Mouse (Mus musculus) intestine, embryonic 14.5 days (tissue): ENCODE measurements around the gene Rassf1. TPM values are rescaled to one million over a fixed set of nuclear protein-coding genes. Genes with fewer than 3 reads are reported as not detected.
A peak's percentile ranks its signal among the peaks of the same experiment; 100 is the strongest.

Experiments used
- ATAC-seq: fragments of 200-750 bp; cut with Nextera tagmentation; replicated peaks from 2 replicates; pipeline ENCODE4 v1.8.0; 2017; ENCODE audit warnings: low read depth, moderate number of reproducible peaks, moderate TSS enrichment, moderate library complexity; ENCODE audit not compliant: low FRiP score, low TSS enrichment
- DNase-seq: peaks from one replicate; pipeline ENCODE4 v3.0.0-alpha.2; 2018; ENCODE audit warnings: low spot score
- H3K27ac ChIP-seq: fragments of 300-500 bp; sonication (generic); 2 replicates; pipeline ENCODE4 v1.5.1; 2014; ENCODE audit warnings: low read depth, mild to moderate bottlenecking, control low read depth
- H3K27me3 ChIP-seq: fragments of 300-500 bp; sonication (generic); replicated peaks from 2 replicates; pipeline ENCODE4 v1.6.1; 2014; ENCODE audit warnings: low read length, control low read depth; ENCODE audit not compliant: control insufficient read depth, insufficient read depth
- H3K36me3 ChIP-seq: fragments of 300-500 bp; sonication (generic); 2 replicates; pipeline ENCODE4 v1.6.1; 2014; ENCODE audit warnings: low read length, control low read depth; ENCODE audit not compliant: control insufficient read depth, insufficient read depth
- H3K4me1 ChIP-seq: fragments of 300-500 bp; sonication (generic); replicated peaks from 2 replicates; pipeline ENCODE4 v1.6.1; 2014; ENCODE audit warnings: low read length, control low read depth, mixed read lengths; ENCODE audit not compliant: control insufficient read depth, insufficient read depth
- H3K4me2 ChIP-seq: fragments of 300-500 bp; sonication (generic); 2 replicates; pipeline ENCODE4 v1.6.1; 2014; ENCODE audit warnings: low read length
- H3K4me3 ChIP-seq: fragments of 300-500 bp; sonication (generic); 2 replicates; pipeline ENCODE4 v1.5.1; 2014; ENCODE audit warnings: low read depth, low read length, control low read depth, mixed read lengths
- H3K9ac ChIP-seq: fragments of 300-500 bp; sonication (generic); 2 replicates; pipeline ENCODE4 v1.6.1; 2014; ENCODE audit warnings: mild to moderate bottlenecking, low read length
- H3K9me3 ChIP-seq: fragments of 300-500 bp; sonication (generic); 2 replicates; pipeline ENCODE4 v1.6.1; 2016; ENCODE audit warnings: low read length, control low read depth; ENCODE audit not compliant: control insufficient read depth
- WGBS: fragments of 180-500 bp; shearing (Covaris S2); extraction: QIAGEN DNeasy Blood & Tissue Kit; methylation state at CpG from one replicate; pipeline ENCODE4 v1.1.7; 2014; 5-methylcytosine and 5-hydroxymethylcytosine counted together
- polyA plus RNA-seq: library from polyadenylated mRNA; unstranded; fragments of >200 nt; fragmentation: Nextera tagmentation; extraction: Ambion mirVana; gene quantifications from 2 replicates; pipeline ENCODE4 v1.2.1, GENCODE M21; 2014

The Rassf1 gene
- polyA plus RNA-seq, 1 experiment from 2014 or later: 54.4 TPM

DNA sequence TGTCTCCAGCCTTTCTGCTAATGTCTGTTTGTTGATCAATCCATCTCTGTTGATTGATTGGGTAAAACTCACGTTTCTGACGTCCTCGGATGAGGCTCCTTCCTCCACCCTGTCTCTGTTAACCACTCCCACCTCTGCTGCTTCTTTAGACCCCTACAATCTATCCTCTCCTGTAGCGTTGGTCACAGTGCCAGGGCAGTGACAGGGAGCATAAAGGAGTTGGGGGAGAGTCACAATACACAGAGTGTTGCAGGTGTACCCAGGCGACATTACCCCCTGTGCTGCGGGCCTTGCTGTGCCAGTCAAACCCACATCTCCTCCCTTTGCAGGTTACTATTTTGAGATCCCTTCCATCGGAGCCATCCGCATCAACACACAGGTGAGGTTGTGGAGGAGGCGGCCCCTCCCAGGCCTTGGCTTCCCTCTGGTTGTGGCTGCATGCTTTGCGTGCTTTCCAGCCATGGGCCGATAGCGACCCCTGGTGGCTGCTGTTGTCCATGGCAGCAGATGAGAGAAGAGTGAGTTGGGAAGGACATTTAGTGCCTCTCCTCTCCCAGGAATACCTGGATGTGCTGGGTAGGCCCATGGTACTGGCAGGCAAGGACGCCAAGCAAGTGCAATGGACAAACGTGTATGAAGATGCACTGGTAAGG is 36.9 kb upstream of the Rassf1 start:
- peak; percentile 95 for DNase-seq
- H3K9ac ChIP-seq: no peak overlapping the region
- H3K4me1 ChIP-seq: no peaks in the 10 kb centered on the region
- no peak overlapping the region for H3K4me2 ChIP-seq
- H3K4me3 ChIP-seq: no peak overlapping the region
- ATAC-seq: peak; percentile 51; the same call in 1 of the 2 replicates
- H3K36me3 ChIP-seq: no peaks in the 10 kb centered on the region
- H3K27me3 ChIP-seq: no peaks in the 10 kb centered on the region
- H3K27ac ChIP-seq: no peak overlapping the region
- WGBS: 18% methylated on average over 14 of the region's 14 CpGs
- H3K9me3 ChIP-seq: no peaks in the 10 kb centered on the region

DNA sequence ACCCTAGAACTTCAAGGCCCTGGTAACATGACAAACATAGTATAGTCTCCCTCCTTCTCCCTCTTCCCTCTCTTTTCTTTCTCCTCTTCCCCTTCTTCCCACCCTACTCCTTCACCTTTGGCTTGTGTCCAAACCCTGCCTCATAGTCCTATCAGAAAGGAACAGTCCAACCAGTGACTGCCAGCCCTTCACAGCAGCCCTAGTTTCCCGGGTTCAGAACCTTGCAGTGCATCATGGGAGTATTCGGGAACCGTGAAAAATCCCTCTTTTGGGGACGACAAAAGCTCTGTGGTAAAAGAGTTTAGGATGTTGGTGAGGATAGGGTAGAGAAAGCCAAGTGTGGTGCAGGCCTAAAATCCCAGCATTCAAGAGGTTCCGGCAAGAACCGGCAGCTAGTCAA is 31.0 kb upstream of the Rassf1 start:
- Histone ChIP-seq H3K4me3 (no peak overlapping the region), H3K27ac (no peak overlapping the region), H3K4me1 (peaks cover 16% of the 10 kb centered on the region), H3K36me3 (no peaks in the 10 kb centered on the region), H3K9ac (no peak overlapping the region), H3K27me3 (0 out of 2 replicates have a peak, but pooled peaks cover 7% of the 10 kb centered on the region), H3K9me3 (no peaks in the 10 kb centered on the region), H3K4me2 (no peak overlapping the region)
- DNase-seq (no peak), ATAC-seq (no peak)
- 71% methylated on average over 6 of the region's 6 CpGs for WGBS

DNA sequence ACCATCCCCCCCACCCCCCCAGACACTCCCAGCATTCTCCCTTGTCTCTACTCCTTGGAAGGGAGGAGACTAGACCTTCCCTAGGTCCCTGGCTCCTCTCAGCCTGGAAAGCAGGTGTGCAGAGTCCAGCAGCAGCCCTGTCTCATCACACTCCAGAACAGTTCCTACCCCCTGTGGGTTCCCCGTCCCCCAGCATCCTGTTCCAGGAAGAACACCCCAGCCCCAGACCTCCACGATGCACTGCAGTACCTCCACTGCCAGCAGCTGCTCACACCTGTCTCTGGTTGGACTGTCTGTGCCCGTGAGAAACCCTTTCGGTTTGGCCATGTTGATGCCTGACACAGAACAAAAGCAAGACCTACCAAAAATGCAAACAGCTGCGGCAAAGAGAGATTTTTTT is 30.2 kb upstream of the Rassf1 start:
- H3K4me3 ChIP-seq: no peak overlapping the region
- ATAC-seq (no peak; the same call in 1 of the 2 replicates), DNase-seq (no peak)
- H3K9me3 ChIP-seq: no peaks in the 10 kb centered on the region
- 33% methylated on average over 5 of the region's 5 CpGs for WGBS
- no peak overlapping the region; the same call in 1 of the 2 replicates for H3K27ac ChIP-seq
- H3K36me3 ChIP-seq: no peaks in the 10 kb centered on the region
- peaks cover 16% of the 10 kb centered on the region for H3K4me1 ChIP-seq
- peaks cover 15% of the 10 kb centered on the region; the same call in 1 of the 2 replicates for H3K27me3 ChIP-seq
- H3K4me2 ChIP-seq: peak overlapping the region; percentile 45
- H3K9ac ChIP-seq: no peak overlapping the region

DNA sequence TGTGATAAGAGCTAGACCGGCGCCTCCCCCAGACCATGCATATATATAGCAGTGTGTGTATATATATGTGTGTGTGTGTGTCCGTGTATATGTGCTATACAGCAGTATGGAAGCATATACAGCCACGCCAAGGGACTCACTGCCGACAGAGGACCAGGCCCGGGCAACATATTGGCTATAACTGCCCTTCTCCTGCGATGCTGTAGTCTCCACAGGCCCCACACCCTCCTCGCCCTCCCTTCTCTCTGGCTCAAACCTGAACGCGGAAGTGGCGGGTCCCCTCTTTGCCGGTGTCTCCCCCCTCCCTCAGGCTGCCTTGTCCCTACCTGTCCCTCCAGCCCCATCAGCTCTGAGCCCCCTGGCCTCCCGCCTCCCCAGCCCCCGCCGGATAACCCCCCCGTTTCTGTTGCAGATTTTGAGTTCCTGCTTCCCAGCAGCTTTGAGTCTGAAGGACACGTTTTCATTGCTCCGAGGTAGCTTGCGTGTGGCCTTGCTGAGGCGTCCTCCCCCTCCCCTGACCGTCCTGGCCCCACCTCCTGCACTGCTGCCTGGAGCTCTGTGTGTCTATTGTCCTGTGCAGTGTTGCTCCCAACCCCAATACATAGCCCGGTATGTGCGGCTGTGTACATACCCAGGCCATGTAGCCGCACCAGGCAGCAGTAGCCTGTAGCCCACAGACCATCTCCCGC is 29.5 kb upstream of the Rassf1 start:
- peak overlapping the region; percentile 45 for H3K4me2 ChIP-seq
- peak overlapping the region; percentile 6; the same call in 1 of the 2 replicates for H3K4me3 ChIP-seq
- WGBS: 18% methylated on average over 25 of the region's 25 CpGs
- no peaks in the 10 kb centered on the region for H3K36me3 ChIP-seq
- peak overlapping the region; percentile 18; the same call in 1 of the 2 replicates for H3K9ac ChIP-seq
- H3K9me3 ChIP-seq: no peaks in the 10 kb centered on the region
- H3K27ac ChIP-seq: peak overlapping the region; percentile 17; the same call in 1 of the 2 replicates
- DNase-seq: peak; percentile 63
- H3K4me1 ChIP-seq: peaks cover 16% of the 10 kb centered on the region
- peak; percentile 56 for ATAC-seq
- H3K27me3 ChIP-seq: peaks cover 18% of the 10 kb centered on the region; the same call in 1 of the 2 replicates

DNA sequence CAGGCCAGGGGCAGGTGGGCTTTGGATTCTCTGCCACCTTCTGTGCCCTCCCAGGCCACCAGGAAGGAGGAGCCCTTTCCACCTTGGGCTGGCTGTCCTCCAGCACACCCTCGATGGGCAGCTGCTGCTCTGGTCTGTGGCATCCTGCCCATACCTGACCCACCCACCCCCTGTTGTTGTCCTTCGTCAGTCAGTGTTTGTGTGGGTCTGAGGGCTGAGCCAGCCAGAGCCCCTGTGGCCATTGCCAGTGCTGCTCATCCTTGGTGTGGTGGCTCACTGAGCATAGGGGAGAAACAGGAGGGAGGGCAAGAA is 29.0 kb upstream of the Rassf1 start:
- WGBS: 16% methylated on average over 2 of the region's 2 CpGs
- no peak overlapping the region for H3K4me3 ChIP-seq
- H3K9me3 ChIP-seq: no peaks in the 10 kb centered on the region
- peaks cover 20% of the 10 kb centered on the region for H3K4me1 ChIP-seq
- 0 out of 2 replicates have a peak overlapping the region, but pooled peaks have one; percentile 17 for H3K27ac ChIP-seq
- no peak for ATAC-seq
- peak overlapping the region; percentile 45 for H3K4me2 ChIP-seq
- no peaks in the 10 kb centered on the region for H3K36me3 ChIP-seq
- peaks cover 21% of the 10 kb centered on the region; the same call in 1 of the 2 replicates for H3K27me3 ChIP-seq
- DNase-seq: no peak
- H3K9ac ChIP-seq: 0 out of 2 replicates have a peak overlapping the region, but pooled peaks have one; percentile 18

DNA sequence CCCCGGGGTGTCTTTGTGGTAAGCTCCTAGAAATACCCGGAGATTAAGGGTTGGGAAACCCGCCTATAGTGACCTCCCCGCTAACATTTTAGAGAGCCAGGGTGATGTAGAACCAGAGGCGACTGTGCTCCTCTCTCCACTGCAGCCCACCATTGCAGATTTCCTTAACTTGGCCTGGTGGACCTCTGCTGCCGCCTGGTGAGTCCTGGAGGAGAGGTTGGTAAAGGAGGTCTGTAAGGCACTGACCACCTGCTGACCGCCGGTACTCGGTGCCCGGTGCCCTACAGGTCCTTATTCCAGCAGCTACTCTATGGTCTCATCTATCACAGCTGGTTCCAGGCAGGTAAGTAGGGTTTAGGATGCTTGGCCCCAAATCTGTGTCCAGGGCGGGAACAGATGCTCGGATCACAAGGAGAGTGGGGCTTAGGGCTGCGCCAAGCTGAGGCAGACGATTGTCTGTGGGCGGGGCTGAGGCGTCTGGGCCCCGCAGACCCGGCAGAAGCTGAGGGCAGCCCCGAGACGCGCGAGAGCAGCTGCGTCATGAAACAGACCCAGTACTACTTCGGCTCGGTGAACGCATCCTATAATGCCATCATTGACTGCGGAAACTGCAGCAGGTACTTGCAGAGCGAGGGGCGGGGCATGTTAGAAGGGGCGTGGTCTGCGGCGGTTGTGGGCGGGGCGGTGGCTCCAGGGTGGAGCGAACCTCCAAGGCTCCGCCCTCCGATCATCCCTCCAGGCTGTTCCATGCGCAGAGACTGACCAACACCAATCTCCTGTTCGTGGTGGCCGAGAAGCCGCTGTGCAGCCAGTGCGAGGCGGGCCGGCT is 24.9 kb upstream of the Rassf1 start:
- no peak overlapping the region for H3K27ac ChIP-seq
- H3K9ac ChIP-seq: peak overlapping the region; percentile 10; the same call in 1 of the 2 replicates
- peaks cover 13% of the 10 kb centered on the region for H3K4me1 ChIP-seq
- peaks cover 31% of the 10 kb centered on the region; the same call in 1 of the 2 replicates for H3K27me3 ChIP-seq
- H3K9me3 ChIP-seq: no peaks in the 10 kb centered on the region
- no peaks in the 10 kb centered on the region for H3K36me3 ChIP-seq
- peak overlapping the region; percentile 77 for H3K4me2 ChIP-seq
- 5% methylated on average over 44 of the region's 44 CpGs for WGBS
- peak; percentile 73 for ATAC-seq
- peak; percentile 98 for DNase-seq
- peak overlapping the region; percentile 32 for H3K4me3 ChIP-seq

DNA sequence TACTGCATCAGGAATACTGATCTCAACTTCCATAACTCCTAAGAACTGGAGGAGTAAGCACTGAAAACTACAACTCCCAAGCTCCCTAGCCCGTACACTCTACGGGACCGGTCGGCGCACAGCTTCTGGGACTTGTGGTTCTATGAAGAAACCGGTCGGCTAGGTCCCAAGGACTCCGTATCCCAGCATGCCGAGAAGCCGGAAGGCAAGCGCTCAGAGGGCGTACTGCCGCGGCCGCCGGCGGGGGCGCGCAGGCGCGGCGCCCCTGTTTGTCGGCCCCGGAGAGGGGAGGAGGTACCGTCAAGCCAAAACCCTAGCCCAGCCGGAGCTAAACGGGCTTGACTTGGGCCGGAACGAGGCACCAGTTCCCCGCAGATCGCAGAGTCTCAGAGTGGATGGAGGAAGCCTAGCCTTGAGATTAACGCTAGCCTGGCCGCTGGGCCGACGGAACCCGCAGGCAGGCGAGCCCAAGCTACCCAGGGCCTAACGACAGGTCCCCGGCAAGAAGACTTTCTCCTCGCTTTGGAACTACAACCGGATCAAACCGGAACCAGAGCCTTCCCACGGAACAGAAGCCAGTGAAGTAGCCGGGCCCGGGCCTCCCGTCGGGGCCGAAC is 17.5 kb upstream of the Rassf1 start, which contains the start of gene Tmem115:
TSS of gene Tmem115 (plus strand) at position 155 of the 617 bp plus-strand sequence.
- Histone ChIP-seq H3K4me1 (peaks cover 21% of the 10 kb centered on the region), H3K9me3 (no peaks in the 10 kb centered on the region), H3K36me3 (peaks cover 23% of the 10 kb centered on the region), H3K4me2 (peak within 1 kb of the TSS; percentile 96), H3K9ac (peak within 1 kb of the TSS; percentile 87), H3K27ac (peak within 1 kb of the TSS; percentile 67), H3K4me3 (peak within 1 kb of the TSS; percentile 78), H3K27me3 (no peaks in the 10 kb centered on the region)
- under 1% methylated on average over 48 of the region's 48 CpGs for WGBS
- peak; percentile 91 for DNase-seq
- peak; percentile 97 for ATAC-seq
